Mouse (Mus musculus): Measurements from ENCODE around the gene Acsl6. TPM values are rescaled to one million over a fixed set of nuclear protein-coding genes. Genes with fewer than 3 reads are reported as not detected.
A peak's percentile ranks its signal among the peaks of the same experiment; 100 is the strongest.

Gene Acsl6
- total and polyA plus RNA-seq, 3 experiments = 2.8 to 7.9 TPM; not detected in 1

- peaks cover 0 to 7% of the 10 kb centered on the region in 2 experiments; a peak in 2 of 4 replicates for H3K4me1 ChIP-seq (ENCODE audit: control insufficient read depth in 1 of 2, insufficient read depth in 2 of 2, low read length in 2 of 2)
- no peak overlapping the region for H3K9ac ChIP-seq (ENCODE audit: control insufficient read depth, low read depth, low read length, poor library complexity, severe bottlenecking)
- H3K27ac ChIP-seq (ENCODE audit: control insufficient read depth, low read depth, low read length) = no peak overlapping the region
- TF ChIP-seq ZMIZ1 (IDR thresholded peaks at IDR 0.05; ENCODE audit: low read depth, low read length) = no peak
- peak; percentile 23; the same call in 1 of the 2 replicates for TF ChIP-seq NRF1 (IDR thresholded peaks at IDR 0.05; ENCODE audit: insufficient read depth, low read depth, low read length, poor library complexity, severe bottlenecking)
- H3K79me2 ChIP-seq (ENCODE audit: control insufficient read depth, insufficient read depth, low read length, poor library complexity) = no peaks in the 10 kb centered on the region
- H3K27me3 ChIP-seq (ENCODE audit: control insufficient read depth in 1 of 2, insufficient read depth in 2 of 2, low read length in 2 of 2) = no peaks in the 10 kb centered on the region
- H3K4me3 ChIP-seq (ENCODE audit: control insufficient read depth in 1 of 2, insufficient read depth in 1 of 2, low read depth in 2 of 2, low read length in 2 of 2) = no peak overlapping the region
- no peaks in the 10 kb centered on the region for H3K9me3 ChIP-seq (replicated peaks; ENCODE audit: insufficient read depth, low read length)
- DNase-seq (ENCODE audit: low read depth, low spot score) = no peak
- peaks cover 0 to 5% of the 10 kb centered on the region in 2 experiments; a peak in 1 of 4 replicates for H3K36me3 ChIP-seq (ENCODE audit: control insufficient read depth in 1 of 2, insufficient read depth in 2 of 2, low read length in 2 of 2)
Observed at GRCm38 (mm10) chr11:54353121-54353576, 49.6 kb downstream of the Acsl6 start.

- Histone ChIP-seq H3K4me3 (ENCODE audit: control insufficient read depth in 1 of 2, insufficient read depth in 1 of 2, low read depth in 2 of 2, low read length in 2 of 2) (no peak overlapping the region), H3K9me3 (replicated peaks; ENCODE audit: insufficient read depth, low read length) (no peaks in the 10 kb centered on the region), H3K9ac (ENCODE audit: control insufficient read depth, low read depth, low read length, poor library complexity, severe bottlenecking) (no peak overlapping the region), H3K36me3 (ENCODE audit: control insufficient read depth in 1 of 2, insufficient read depth in 2 of 2, low read length in 2 of 2) (peaks cover 0 to 5% of the 10 kb centered on the region in 2 experiments; a peak in 1 of 4 replicates), H3K4me1 (ENCODE audit: control insufficient read depth in 1 of 2, insufficient read depth in 2 of 2, low read length in 2 of 2) (peaks cover 0 to 7% of the 10 kb centered on the region in 2 experiments; a peak in 2 of 4 replicates), H3K27me3 (ENCODE audit: control insufficient read depth in 1 of 2, insufficient read depth in 2 of 2, low read length in 2 of 2) (no peaks in the 10 kb centered on the region), H3K27ac (ENCODE audit: control insufficient read depth, low read depth, low read length) (no peak overlapping the region), H3K79me2 (ENCODE audit: control insufficient read depth, insufficient read depth, low read length, poor library complexity) (no peaks in the 10 kb centered on the region)
- TF ChIP-seq USF2 (IDR thresholded peaks at IDR 0.05; ENCODE audit: borderline replicate concordance in 1 of 2, insufficient read depth in 1 of 2, low read depth in 1 of 2, low read length in 2 of 2) (no peak), BHLHE40 (IDR thresholded peaks at IDR 0.05; ENCODE audit: borderline replicate concordance, low read depth, low read length) (peak; percentile 40; the same call in 1 of the 2 replicates), EP300 (IDR thresholded peaks at IDR 0.05; ENCODE audit: low read depth in 1 of 2, low read length in 2 of 2) (peak in 1 of 2 experiments; percentile 21; a peak in 1 of 4 replicates), SMC3 (IDR thresholded peaks at IDR 0.05; ENCODE audit: low read depth, low read length) (peak; percentile 98), MAZ (IDR thresholded peaks at IDR 0.05; ENCODE audit: low read depth, low read length) (peak; percentile 95), ZC3H11A (IDR thresholded peaks at IDR 0.05; ENCODE audit: low read depth, low read length) (peak; percentile 96), CTCF (IDR thresholded peaks at IDR 0.05 in 2 of 3, conservative IDR thresholded peaks at IDR 0.05 in 1 of 3; ENCODE audit: control insufficient read depth in 1 of 3, insufficient read depth in 1 of 3, low read depth in 2 of 3, low read length in 3 of 3, poor library complexity in 1 of 3, severe bottlenecking in 1 of 3) (peak; percentile 42 to 95 (median 69); a peak in 5 of 6 replicates), USF1 (IDR thresholded peaks at IDR 0.05; ENCODE audit: low read depth, low read length) (no peak), ELF1 (IDR thresholded peaks at IDR 0.05; ENCODE audit: low read depth, low read length) (no peak), GABPA (IDR thresholded peaks at IDR 0.05; ENCODE audit: low read depth, low read length) (no peak), RAD21 (IDR thresholded peaks at IDR 0.05; ENCODE audit: low read depth, low read length) (peak; percentile 94), TBP (IDR thresholded peaks at IDR 0.05; ENCODE audit: low read depth, low read length) (0 out of 2 replicates have a peak, but pooled peaks have one; percentile 17), POLR2AphosphoS5 (IDR thresholded peaks at IDR 0.05; ENCODE audit: borderline replicate concordance, low read depth, low read length) (no peak), NRF1 (IDR thresholded peaks at IDR 0.05; ENCODE audit: insufficient read depth, low read depth, low read length, poor library complexity, severe bottlenecking) (no peak), ETS1 (IDR thresholded peaks at IDR 0.05; ENCODE audit: low read depth, low read length) (0 out of 2 replicates have a peak, but pooled peaks have one; percentile 21), CHD2 (IDR thresholded peaks at IDR 0.05; ENCODE audit: low read length) (no peak), TCF12 (IDR thresholded peaks at IDR 0.05; ENCODE audit: low read depth, low read length) (0 out of 2 replicates have a peak, but pooled peaks have one; percentile 43), SIN3A (IDR thresholded peaks at IDR 0.05; ENCODE audit: low read length) (peak; percentile 40; the same call in 1 of the 2 replicates), MAX (IDR thresholded peaks at IDR 0.05; ENCODE audit: low read length) (no peak), UBTF (IDR thresholded peaks at IDR 0.05; ENCODE audit: borderline replicate concordance, insufficient read depth, low read depth, low read length) (no peak)
- peak; percentile 76 for DNase-seq (ENCODE audit: low read depth, low spot score)
Observed at GRCm38 (mm10) chr11:54354595-54355563, 51.3 kb downstream of the Acsl6 start.
